Mouse (Mus musculus) NIH3T3 (cell line): ENCODE results near the gene Ugt1a6b.
"Not testable (repeated sequence)": the region's sequence is repeated elsewhere in the genome, so short reads cannot be mapped to it uniquely, and the experiment has no call there.

Experiments used
- DNase-seq: peaks from one replicate; pipeline ENCODE4 v3.0.0-alpha.2; 2012; ENCODE audit warnings: low read depth

Gene Ugt1a6b

GRCm38 (mm10) chr1:88199996-88200395 lies 96.9 kb downstream of the Ugt1a6b start:
- peak; percentile 16 for DNase-seq

DNA sequence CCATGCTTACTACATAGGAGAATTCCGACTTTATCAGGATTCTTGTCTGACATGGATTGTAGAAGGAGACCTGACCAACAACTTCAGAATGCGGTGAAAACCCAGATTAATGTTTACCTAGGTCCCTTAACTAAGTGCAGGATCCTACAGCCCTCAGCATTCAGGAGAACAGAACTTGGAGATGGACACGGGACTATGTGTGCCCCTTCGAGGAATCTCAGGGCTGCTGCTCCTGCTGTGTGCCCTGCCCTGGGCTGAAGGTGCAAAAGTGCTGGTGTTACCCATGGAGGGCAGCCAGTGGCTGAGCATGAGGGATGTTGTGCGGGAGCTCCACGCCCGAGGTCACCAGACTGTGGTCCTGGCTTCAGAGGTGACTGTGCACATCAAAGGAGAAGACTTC lies 97.4 kb downstream of the Ugt1a6b start, which contains the start of gene Ugt1a2:
TSS of gene Ugt1a2 (plus strand) at position 146 of the 400 bp plus-strand sequence.
- DNase-seq: no peak

GRCm38 (mm10) chr1:88205294-88205922 lies 102.4 kb downstream of the Ugt1a6b start, which contains the start of gene Dnajb3:
Gene Dnajb3 (minus strand): TSS chr1:88205782.
- DNase-seq: no peak

- DNase-seq: no peak
Observed at GRCm38 (mm10) chr1:88206843-88207479, 103.9 kb downstream of the Ugt1a6b start.

GRCm38 (mm10) chr1:88211812-88212211 lies 108.8 kb downstream of the Ugt1a6b start, which contains the start of gene Ugt1a1:
Gene Ugt1a1 (plus strand): TSS chr1:88211959.
- DNase-seq: peak; percentile 44

DNA sequence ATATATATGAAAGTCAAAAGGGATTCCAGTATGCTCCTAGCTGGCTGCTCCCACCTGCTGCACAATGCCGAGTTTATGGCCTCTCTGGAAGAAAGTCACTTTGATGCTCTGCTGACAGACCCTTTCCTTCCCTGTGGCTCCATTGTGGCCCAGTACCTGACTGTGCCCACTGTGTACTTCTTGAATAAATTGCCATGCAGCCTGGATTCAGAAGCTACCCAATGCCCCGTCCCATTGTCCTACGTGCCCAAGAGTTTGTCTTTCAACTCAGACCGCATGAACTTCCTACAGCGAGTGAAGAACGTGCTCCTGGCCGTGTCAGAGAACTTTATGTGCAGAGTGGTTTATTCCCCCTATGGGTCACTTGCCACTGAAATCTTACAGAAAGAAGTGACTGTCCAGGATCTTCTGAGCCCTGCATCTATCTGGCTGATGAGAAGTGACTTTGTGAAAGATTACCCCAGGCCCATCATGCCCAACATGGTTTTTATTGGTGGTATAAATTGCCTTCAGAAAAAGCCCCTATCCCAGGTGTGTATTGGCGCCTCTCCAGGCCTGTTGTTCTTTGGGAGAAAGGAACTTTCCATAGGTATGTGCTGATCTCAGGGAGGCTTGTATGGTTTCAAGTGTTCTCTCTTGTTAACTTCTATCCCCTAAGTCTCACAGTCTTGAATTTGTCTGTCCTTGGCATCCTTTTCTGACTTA lies 109.4 kb downstream of the Ugt1a6b start:
- peak; percentile 19 for DNase-seq

DNA sequence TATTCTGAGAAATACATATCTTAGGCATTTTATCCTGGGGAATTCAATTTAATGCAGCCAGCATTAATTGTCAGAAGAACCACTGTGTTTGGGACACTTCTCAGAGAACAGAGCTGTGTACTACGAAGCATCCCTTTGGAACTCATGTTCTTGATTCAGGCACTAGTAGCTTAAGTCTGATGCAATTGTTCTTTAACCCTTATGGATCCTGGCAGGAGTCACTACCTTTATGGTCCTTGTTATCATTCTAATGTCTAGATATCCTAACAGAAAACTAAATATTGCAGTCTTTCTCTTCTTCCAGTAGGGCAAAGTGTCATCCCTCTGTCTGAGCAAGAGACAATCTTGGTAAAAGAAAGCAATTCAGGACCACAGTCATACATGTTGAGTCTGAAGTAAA lies 110.0 kb downstream of the Ugt1a6b start:
- peak; percentile 9 for DNase-seq

GRCm38 (mm10) chr1:88213766-88214461 lies 110.9 kb downstream of the Ugt1a6b start:
- peak; percentile 14 for DNase-seq

DNA sequence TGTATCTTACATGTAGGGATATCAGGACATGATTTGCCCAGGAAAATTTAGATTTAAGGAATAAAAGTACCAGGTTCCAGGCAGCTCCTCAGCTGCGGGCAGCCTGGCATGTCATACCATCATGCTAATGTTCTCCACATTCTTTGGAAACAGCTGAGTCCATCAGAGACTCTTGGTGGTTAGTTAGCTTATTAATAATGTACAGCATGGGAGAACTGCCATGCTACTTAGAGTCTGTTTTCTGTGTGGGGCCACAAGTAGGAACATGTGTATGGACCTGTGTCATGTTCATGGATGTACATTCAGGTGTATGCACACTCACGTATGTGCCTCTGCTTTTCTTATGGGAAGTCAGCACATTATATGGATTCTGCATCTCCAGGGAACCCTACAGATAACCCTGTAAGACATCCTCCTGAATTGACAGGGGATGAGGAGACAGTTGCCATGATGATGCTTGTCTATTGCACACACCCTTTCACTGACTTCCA lies 111.5 kb downstream of the Ugt1a6b start:
- peak; percentile 5 for DNase-seq

GRCm38 (mm10) chr1:88215466-88216380 lies 112.7 kb downstream of the Ugt1a6b start:
- DNase-seq: peak; percentile 14

GRCm38 (mm10) chr1:88216551-88216950 lies 113.5 kb downstream of the Ugt1a6b start:
- peak; percentile 3 for DNase-seq

DNA sequence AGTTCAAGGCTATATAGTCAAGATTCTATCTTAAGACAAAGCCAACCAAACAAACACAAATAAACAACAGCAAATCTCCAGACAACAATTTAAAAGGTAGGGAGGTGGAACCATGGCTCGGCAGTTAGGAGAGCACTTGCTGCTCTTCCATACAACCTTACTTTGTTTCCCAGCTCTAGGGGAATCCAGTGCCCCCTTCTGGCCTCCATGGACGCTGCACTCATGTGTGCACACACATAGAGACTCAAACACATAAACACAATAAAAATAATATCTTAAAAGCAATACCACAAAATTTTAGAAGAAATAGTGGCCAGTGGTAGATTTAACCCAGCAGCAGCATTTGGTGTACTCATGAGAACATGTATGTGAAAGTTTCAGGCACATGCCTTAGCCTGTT lies 114.1 kb downstream of the Ugt1a6b start:
- DNase-seq: peak; percentile 27

- DNase-seq: peak; percentile 4
Observed at GRCm38 (mm10) chr1:88217576-88217975, 114.5 kb downstream of the Ugt1a6b start.

- DNase-seq: peak; percentile 18
Observed at GRCm38 (mm10) chr1:88218051-88218450, 115.0 kb downstream of the Ugt1a6b start.

GRCm38 (mm10) chr1:88218591-88218990 lies 115.5 kb downstream of the Ugt1a6b start:
- DNase-seq: peak; percentile 3

DNA sequence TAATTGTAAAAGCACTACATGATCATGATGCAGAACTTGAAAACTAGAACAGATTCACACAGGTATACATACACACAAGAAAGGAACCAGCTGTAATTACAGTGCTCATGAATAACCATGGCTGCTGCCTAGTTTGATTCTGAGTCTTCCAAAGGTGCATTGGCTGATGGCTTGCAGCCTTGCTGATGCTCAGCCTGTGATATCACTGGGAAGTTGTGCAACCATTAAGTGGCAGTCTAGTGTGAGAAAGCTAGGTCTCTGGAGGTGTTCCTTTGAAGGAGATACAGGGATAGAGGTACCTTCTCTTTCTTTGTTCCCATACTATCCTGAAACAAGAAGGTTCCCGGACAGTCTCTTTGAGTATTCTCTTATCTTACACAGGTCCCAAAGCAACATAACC lies 116.0 kb downstream of the Ugt1a6b start:
- peak; percentile 5 for DNase-seq

DNA sequence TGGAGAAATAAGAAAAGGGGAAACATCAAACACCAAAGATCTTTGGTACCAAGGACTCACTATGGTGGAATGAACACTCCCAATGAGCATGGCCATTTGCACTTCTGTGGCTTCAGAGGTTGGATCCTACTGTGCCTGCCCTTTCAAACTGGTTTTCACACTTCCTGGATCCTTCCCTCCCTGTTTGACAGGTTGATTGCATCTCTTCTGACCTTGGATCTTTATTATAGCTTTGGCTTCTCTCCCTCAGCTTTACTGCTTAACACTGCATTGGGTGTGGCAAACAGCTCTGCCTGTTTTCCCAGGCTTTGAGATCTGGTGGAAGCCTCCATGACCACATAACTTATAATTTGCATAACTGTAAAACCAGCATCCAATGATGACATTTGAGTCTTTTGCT lies 117.3 kb downstream of the Ugt1a6b start:
- DNase-seq: peak; percentile 8

DNA sequence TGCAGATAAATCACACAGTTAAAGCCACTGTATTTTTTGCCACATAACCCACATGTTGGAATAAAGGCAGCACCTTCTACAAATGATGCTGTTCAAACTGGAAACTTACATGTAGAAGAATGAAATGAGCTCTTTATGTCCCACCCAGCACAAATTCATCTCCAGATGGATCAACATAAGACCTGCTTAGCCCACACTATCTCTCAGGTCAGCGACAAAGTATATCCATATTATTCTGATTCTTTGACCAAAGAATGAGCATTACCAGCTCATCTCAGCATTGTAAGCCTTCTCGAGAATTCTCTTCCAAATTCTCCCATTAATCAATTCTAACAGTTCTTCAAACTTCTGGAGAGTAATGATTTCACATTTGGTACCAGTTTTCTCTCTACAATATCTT lies 119.2 kb downstream of the Ugt1a6b start:
- DNase-seq: no peak

GRCm38 (mm10) chr1:88223011-88223515 lies 120.0 kb downstream of the Ugt1a6b start:
- DNase-seq: not testable (repeated sequence)

GRCm38 (mm10) chr1:88223591-88223990 lies 120.5 kb downstream of the Ugt1a6b start:
- DNase-seq: no peak
